ENCODE assay signal across 22 mouse cellular contexts in the genomic region with DNA sequence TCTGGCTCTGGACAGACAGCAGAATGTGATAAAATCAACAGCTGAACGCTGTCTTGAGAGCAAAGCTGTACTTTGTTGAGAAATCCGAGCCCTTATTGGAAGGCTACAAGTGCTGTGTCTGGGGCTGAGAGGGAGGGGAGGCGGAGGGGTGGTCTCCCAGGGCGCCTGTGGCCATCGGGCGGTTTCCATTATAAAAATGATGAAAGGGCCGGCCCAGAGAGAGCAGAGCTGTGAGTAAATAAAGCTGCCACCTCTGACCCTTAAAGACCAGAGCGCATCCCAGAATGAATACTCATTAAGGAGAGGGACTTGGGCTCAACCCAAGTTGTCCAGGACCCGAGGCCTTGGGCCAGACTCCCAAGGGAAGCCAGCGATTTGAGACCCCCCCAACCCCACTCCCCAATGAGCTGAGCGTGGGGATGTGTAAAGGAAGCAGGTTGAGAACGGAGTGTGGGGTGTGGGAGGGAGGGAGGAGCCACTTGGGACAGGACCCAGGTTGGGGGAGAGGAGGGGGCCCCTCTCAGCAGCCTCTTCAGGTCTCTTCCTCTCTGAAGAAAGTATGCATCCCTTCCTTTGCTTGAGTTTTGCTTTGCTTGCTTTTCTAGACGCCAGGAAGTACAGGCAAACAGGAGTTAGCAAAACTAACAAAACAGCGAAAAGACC. TPM values are rescaled to one million over a fixed set of nuclear protein-coding genes. Genes with fewer than 3 reads are reported as not detected.
DNase-seq lines count a peak whose midpoint lies in the region; ATAC-seq and TF ChIP-seq lines count a peak whose summit lies in the region.
"Had no signal": no experiment of that assay in that cellular context is flagged by ENCODE, and none has a peak within 500 bp of the region (broad histone marks: within the 10 kb centered on the region; RNA-seq: fewer than 3 reads in every experiment).

No protein-coding gene starts in this region.

- no peak for TF ChIP-seq CTCF in hindbrain, postnatal 0 days (IDR thresholded peaks at IDR 0.05; ENCODE audit: low read depth)
- TF ChIP-seq CTCF in brain, embryonic 14.5 days (IDR thresholded peaks at IDR 0.05; ENCODE audit: borderline replicate concordance, extremely low read depth, insufficient read depth, insufficient read length): no peak

- H3K4me3 ChIP-seq in hindbrain, postnatal 0 days (ENCODE audit: low read length): no peak overlapping the region
- no peak overlapping the region for H3K4me3 ChIP-seq in hindbrain, embryonic 10.5 days
- no peak overlapping the region for H3K4me3 ChIP-seq in lung, embryonic 15.5 days
- H3K4me3 ChIP-seq: hindbrain, embryonic 15.5 days; limb, embryonic 12.5 days; liver, embryonic 13.5 days had no signal

- no peak for ATAC-seq in hindbrain, postnatal 0 days
- 0 out of 2 replicates have a peak, but pooled peaks have one; percentile 19 for ATAC-seq in lung, embryonic 15.5 days (ENCODE audit: borderline replicate concordance, extremely low read depth, low FRiP score, low TSS enrichment)
- ATAC-seq: CD4-positive, CD25-positive, alpha-beta regulatory T cell, adult 4 months had no signal

- H3K9me3 ChIP-seq in hindbrain, postnatal 0 days (ENCODE audit: low read length): no peaks in the 10 kb centered on the region
- no peaks in the 10 kb centered on the region for H3K9me3 ChIP-seq in hindbrain, embryonic 10.5 days
- H3K9me3 ChIP-seq in lung, embryonic 15.5 days: no peaks in the 10 kb centered on the region
- H3K9me3 ChIP-seq: G1E; hindbrain, embryonic 15.5 days; limb, embryonic 12.5 days; liver, embryonic 13.5 days had no signal

- 18% methylated on average over 14 of the region's 14 CpGs for WGBS in hindbrain, postnatal 0 days
- 22% methylated on average over 14 of the region's 14 CpGs for WGBS in hindbrain, embryonic 10.5 days
- WGBS in lung, embryonic 15.5 days: 14% methylated on average over 14 of the region's 14 CpGs

- H3K27me3 ChIP-seq in hindbrain, postnatal 0 days (ENCODE audit: insufficient read depth, low read length): peaks cover 21% of the 10 kb centered on the region
- H3K27me3 ChIP-seq in hindbrain, embryonic 10.5 days (ENCODE audit: insufficient read depth, poor library complexity, severe bottlenecking): peaks cover 99% of the 10 kb centered on the region
- H3K27me3 ChIP-seq in lung, embryonic 15.5 days: peaks cover 67% of the 10 kb centered on the region

- H3K4me2 ChIP-seq in hindbrain, postnatal 0 days (ENCODE audit: low read depth, low read length): no peak overlapping the region
- no peak overlapping the region for H3K4me2 ChIP-seq in lung, embryonic 15.5 days
- H3K4me2 ChIP-seq: hindbrain, embryonic 15.5 days; limb, embryonic 12.5 days; liver, embryonic 13.5 days had no signal

- no peak overlapping the region for H3K27ac ChIP-seq in hindbrain, postnatal 0 days
- H3K27ac ChIP-seq in hindbrain, embryonic 10.5 days: no peak overlapping the region
- H3K27ac ChIP-seq in lung, embryonic 15.5 days: no peak overlapping the region
- H3K27ac ChIP-seq: hindbrain, embryonic 15.5 days; limb, embryonic 12.5 days; liver, embryonic 13.5 days had no signal

- H3K36me3 ChIP-seq in hindbrain, postnatal 0 days (ENCODE audit: insufficient read depth, low read length): no peaks in the 10 kb centered on the region
- H3K36me3 ChIP-seq in hindbrain, embryonic 10.5 days: no peaks in the 10 kb centered on the region
- no peaks in the 10 kb centered on the region for H3K36me3 ChIP-seq in lung, embryonic 15.5 days
- H3K36me3 ChIP-seq: G1E; hindbrain, embryonic 15.5 days; limb, embryonic 12.5 days; liver, embryonic 13.5 days had no signal

- no peak for TF ChIP-seq POLR2A in brain, embryonic 14.5 days (IDR thresholded peaks at IDR 0.05; ENCODE audit: borderline replicate concordance, extremely low read depth, insufficient read depth, insufficient read length, poor library complexity, severe bottlenecking)

- DNase-seq in embryo, embryonic 10.5 days (ENCODE audit: low spot score): peak; percentile 46
- DNase-seq in embryo, embryonic 9.5 days (ENCODE audit: extremely low spot score): no peak
- peak; percentile 10 for DNase-seq in hindbrain, postnatal 0 days (ENCODE audit: low spot score)
- no peak for DNase-seq in hindbrain, embryonic 10.5 days (ENCODE audit: low spot score)
- DNase-seq in lung, postnatal 14 days: no peak
- peak; percentile 47 for DNase-seq in brain, embryonic 14.5 days (ENCODE audit: low read depth)
- DNase-seq in T-cell, adult 2 months (ENCODE audit: low spot score): no peak
- DNase-seq: cerebellum, postnatal 10 days; gastrocnemius, postnatal 25 days; kidney, postnatal 25 days; liver, embryonic 13.5 days; right cerebral cortex, postnatal 25 days; thymus, postnatal 36 days had no signal

- no peak overlapping the region for H3K9ac ChIP-seq in hindbrain, postnatal 0 days (replicated peaks; ENCODE audit: low read length)
- no peak overlapping the region for H3K9ac ChIP-seq in lung, embryonic 15.5 days
- H3K9ac ChIP-seq: hindbrain, embryonic 15.5 days; limb, embryonic 12.5 days; liver, embryonic 13.5 days had no signal

- H3K4me1 ChIP-seq in hindbrain, postnatal 0 days (ENCODE audit: insufficient read depth, low read length): no peaks in the 10 kb centered on the region
- H3K4me1 ChIP-seq in hindbrain, embryonic 10.5 days (replicated peaks): peaks cover 13% of the 10 kb centered on the region
- 0 out of 2 replicates have a peak, but pooled peaks cover 8% of the 10 kb centered on the region for H3K4me1 ChIP-seq in lung, embryonic 15.5 days
- H3K4me1 ChIP-seq: hindbrain, embryonic 15.5 days; liver, embryonic 13.5 days had no signal

RNA-seq across cellular contexts. Expression of a gene that starts 18.4 kb away (rescaled TPM):
- 0.61 and 1.2 TPM in 2 replicates for total RNA-seq in hindbrain, postnatal 0 days (2014; rRNA removed)
- 0.61 and 0.93 TPM in 2 replicates for polyA plus RNA-seq in hindbrain, postnatal 0 days (2015; fragmentation: Nextera tagmentation; extraction: Ambion mirVana)
- 1.5 and 7.4 TPM in 2 replicates for polyA plus RNA-seq in hindbrain, embryonic 10.5 days (2016; fragmentation: Nextera tagmentation; extraction: Ambion mirVana)
- polyA plus RNA-seq in lung, embryonic 15.5 days (2015; fragmentation: Nextera tagmentation; extraction: Ambion mirVana): not detected in 2 replicates
- polyA plus RNA-seq in brain, embryonic 14.5 days (2012; rRNA removed): 0.83 and 3.4 TPM in 2 replicates
- total RNA-seq: gastrocnemius, postnatal 25 days; layer of hippocampus, postnatal 10 days; megakaryocyte progenitor cell, adult 5-6 weeks; midbrain, postnatal 0 days had no signal
- polyA plus RNA-seq: CD4-positive, CD25-positive, alpha-beta regulatory T cell, adult 4 months; frontal cortex, adult 2 months; G1E; liver, embryonic 13.5 days; midbrain, postnatal 0 days had no signal

RNA-seq across cellular contexts. Expression of a gene that starts 57.1 kb away (rescaled TPM):
- total RNA-seq in hindbrain, postnatal 0 days (2014; rRNA removed): 1.7 and 2.8 TPM in 2 replicates
- 2.6 and 3.2 TPM in 2 replicates for polyA plus RNA-seq in hindbrain, postnatal 0 days (2015; fragmentation: Nextera tagmentation; extraction: Ambion mirVana)
- polyA plus RNA-seq in hindbrain, embryonic 10.5 days (2016; fragmentation: Nextera tagmentation; extraction: Ambion mirVana): 1.3 and 8.9 TPM in 2 replicates
- 4.9 and 6.4 TPM in 2 replicates for polyA plus RNA-seq in lung, embryonic 15.5 days (2015; fragmentation: Nextera tagmentation; extraction: Ambion mirVana)
- 1.5 and 3.0 TPM in 2 replicates for polyA plus RNA-seq in brain, embryonic 14.5 days (2012; rRNA removed)

Comparison
In these comparisons a context has a peak if more than half of its experiments do, and no peak if none do; other contexts are left out.
1. DNase-seq: peak in embryo, embryonic 10.5 days (single experiment), hindbrain, postnatal 0 days (single experiment) and brain, embryonic 14.5 days (single experiment); none in embryo, embryonic 9.5 days (single experiment), hindbrain, embryonic 10.5 days (single experiment), lung, postnatal 14 days (single experiment) and T-cell, adult 2 months (single experiment).